Mouse (Mus musculus): Measurements from ENCODE around the gene Zscan18. TPM values are rescaled to one million over a fixed set of nuclear protein-coding genes. Genes with fewer than 3 reads are reported as not detected.
A peak's percentile ranks its signal among the peaks of the same experiment; 100 is the strongest.

The Zscan18 gene
- polyA plus RNA-seq, 1 experiment from 2014 or later = 22.7 TPM

GRCm38 (mm10) chr7:12787333-12787732 lies 16.1 kb downstream of the Zscan18 start:
- peaks cover 2% of the 10 kb centered on the region; the same call in 1 of the 2 replicates for H3K27me3 ChIP-seq
- no peak overlapping the region for H3K4me3 ChIP-seq
- H3K36me3 ChIP-seq = no peaks in the 10 kb centered on the region
- H3K27ac ChIP-seq (replicated peaks) = no peak overlapping the region
- whole genome bisulfite sequencing = 72% methylated on average over 6 of the region's 6 CpGs
- ATAC-seq (replicated peaks) = no peak
- no peaks in the 10 kb centered on the region for H3K4me1 ChIP-seq
- H3K4me2 ChIP-seq (replicated peaks) = no peak overlapping the region
- H3K9ac ChIP-seq (replicated peaks) = no peak overlapping the region
- H3K9me3 ChIP-seq = no peaks in the 10 kb centered on the region

DNA sequence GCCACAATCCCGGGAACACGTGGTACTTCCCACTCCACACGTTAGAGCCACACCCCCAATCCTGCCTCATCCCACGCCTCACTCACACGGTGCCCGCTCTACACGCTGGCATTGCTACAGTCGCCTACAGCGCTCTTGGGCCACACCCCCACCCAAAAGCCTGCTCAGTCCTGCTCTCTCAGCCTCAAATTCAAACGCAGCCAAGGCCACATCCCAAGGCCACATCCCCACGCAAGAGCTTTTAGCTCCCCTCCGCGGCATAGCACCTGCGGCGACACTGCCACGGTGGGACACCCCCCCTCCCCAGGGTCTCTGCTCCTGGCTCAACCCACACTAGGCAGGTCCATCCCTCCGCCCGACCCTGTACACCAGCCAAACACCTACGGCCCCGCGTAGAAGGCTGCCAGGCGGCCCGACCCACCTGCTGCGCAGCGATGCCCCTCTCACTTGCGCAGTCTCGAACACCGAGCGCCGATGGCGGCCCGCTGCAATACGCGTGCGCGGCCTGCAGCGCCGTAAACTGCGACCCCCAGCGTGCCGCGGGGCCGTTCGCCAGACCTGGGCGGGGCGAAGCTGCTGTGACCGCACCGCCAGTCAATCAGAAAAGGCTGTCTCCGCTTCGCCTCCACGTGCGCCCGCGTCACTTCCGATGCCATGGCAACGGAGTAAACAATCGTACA lies 23.1 kb downstream of the Zscan18 start:
- H3K9ac ChIP-seq (replicated peaks) = peak overlapping the region; percentile 77
- peak; percentile 95 for ATAC-seq (replicated peaks)
- WGBS = under 1% methylated on average over 57 of the region's 57 CpGs

GRCm38 (mm10) chr7:12779782-12780150 lies 23.7 kb downstream of the Zscan18 start:
- ATAC-seq (replicated peaks) = no peak; the same call in 1 of the 2 replicates

More for the DNA sequence above, 23.1 kb downstream of the Zscan18 start:
- H3K27me3 ChIP-seq = peaks cover 2% of the 10 kb centered on the region; the same call in 1 of the 2 replicates
- H3K36me3 ChIP-seq = peaks cover 2% of the 10 kb centered on the region; the same call in 1 of the 2 replicates
- H3K9me3 ChIP-seq = no peaks in the 10 kb centered on the region
- peak overlapping the region; percentile 97 for H3K4me2 ChIP-seq (replicated peaks)
- H3K27ac ChIP-seq (replicated peaks) = peak overlapping the region; percentile 66
- peak overlapping the region; percentile 77 for H3K4me3 ChIP-seq
- peaks cover 14% of the 10 kb centered on the region for H3K4me1 ChIP-seq

GRCm38 (mm10) chr7:12779141-12779540 lies 24.3 kb downstream of the Zscan18 start:
- H3K9me3 ChIP-seq = no peaks in the 10 kb centered on the region
- ATAC-seq (replicated peaks) = no peak
- peak overlapping the region; percentile 77; the same call in 1 of the 2 replicates for H3K9ac ChIP-seq (replicated peaks)
- H3K27me3 ChIP-seq = no peaks in the 10 kb centered on the region
- H3K4me3 ChIP-seq = peak overlapping the region; percentile 77
- H3K4me2 ChIP-seq (replicated peaks) = peak overlapping the region; percentile 97
- no peak overlapping the region for H3K27ac ChIP-seq (replicated peaks)
- 77% methylated on average over 5 of the region's 5 CpGs for whole genome bisulfite sequencing
- H3K36me3 ChIP-seq = peaks cover 14% of the 10 kb centered on the region
- H3K4me1 ChIP-seq = peaks cover 14% of the 10 kb centered on the region

More at GRCm38 (mm10) chr7:12779782-12780150, 23.7 kb downstream of the Zscan18 start:
- 15% methylated on average over 10 of the region's 10 CpGs for WGBS
- H3K36me3 ChIP-seq = peaks cover 7% of the 10 kb centered on the region
- H3K4me1 ChIP-seq = peaks cover 14% of the 10 kb centered on the region
- H3K27ac ChIP-seq (replicated peaks) = no peak overlapping the region; the same call in 1 of the 2 replicates
- H3K27me3 ChIP-seq = no peaks in the 10 kb centered on the region
- H3K9me3 ChIP-seq = no peaks in the 10 kb centered on the region
- peak overlapping the region; percentile 77 for H3K9ac ChIP-seq (replicated peaks)
- peak overlapping the region; percentile 77 for H3K4me3 ChIP-seq
- H3K4me2 ChIP-seq (replicated peaks) = peak overlapping the region; percentile 97

DNA sequence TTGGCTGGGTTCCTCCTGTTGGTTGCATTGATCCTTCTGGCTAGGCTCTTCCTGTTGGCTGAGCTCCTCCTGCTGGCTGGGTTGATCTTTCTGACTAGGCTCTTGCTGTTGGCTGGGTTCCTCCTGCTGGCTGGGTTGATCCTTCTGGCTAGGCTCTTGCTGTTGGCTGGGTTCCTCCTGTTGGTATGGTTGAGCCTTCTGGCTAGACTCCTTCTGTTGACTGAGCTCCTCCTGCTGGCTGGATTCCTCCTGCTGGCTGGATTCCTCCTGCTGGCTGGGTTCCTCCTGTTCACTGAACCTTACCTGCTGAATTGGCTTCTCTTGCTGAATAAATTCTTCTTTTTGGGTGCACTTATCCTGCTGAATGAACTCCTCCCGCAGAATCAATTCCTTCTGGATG lies 28.8 kb downstream of the Zscan18 start:
- Histone ChIP-seq H3K36me3 (peaks cover 56% of the 10 kb centered on the region), H3K9ac (replicated peaks) (no peak overlapping the region), H3K9me3 (no peaks in the 10 kb centered on the region), H3K4me3 (no peak overlapping the region), H3K4me1 (peaks cover 7% of the 10 kb centered on the region), H3K27ac (replicated peaks) (no peak overlapping the region), H3K4me2 (replicated peaks) (no peak overlapping the region), H3K27me3 (no peaks in the 10 kb centered on the region)
- 88% methylated on average over 1 of the region's 1 CpGs for WGBS
- ATAC-seq (replicated peaks) = peak; percentile 61

GRCm38 (mm10) chr7:12774111-12774510 lies 29.3 kb downstream of the Zscan18 start:
- no peak overlapping the region for H3K4me2 ChIP-seq (replicated peaks)
- WGBS = 74% methylated on average over 9 of the region's 9 CpGs
- peaks cover 61% of the 10 kb centered on the region for H3K36me3 ChIP-seq
- H3K9ac ChIP-seq (replicated peaks) = no peak overlapping the region
- H3K4me3 ChIP-seq = no peak overlapping the region
- H3K27me3 ChIP-seq = no peaks in the 10 kb centered on the region
- no peak overlapping the region for H3K27ac ChIP-seq (replicated peaks)
- ATAC-seq (replicated peaks) = peak; percentile 29; the same call in 1 of the 2 replicates
- H3K4me1 ChIP-seq = peaks cover 2% of the 10 kb centered on the region
- H3K9me3 ChIP-seq = no peaks in the 10 kb centered on the region

- Histone ChIP-seq H3K27ac (replicated peaks) (no peak overlapping the region), H3K36me3 (no peaks in the 10 kb centered on the region), H3K9me3 (no peaks in the 10 kb centered on the region), H3K4me1 (no peaks in the 10 kb centered on the region), H3K9ac (replicated peaks) (no peak overlapping the region), H3K27me3 (no peaks in the 10 kb centered on the region), H3K4me2 (replicated peaks) (peak overlapping the region; percentile 18), H3K4me3 (no peak overlapping the region)
- peak; percentile 72 for ATAC-seq (replicated peaks)
- WGBS = 75% methylated on average over 24 of the region's 24 CpGs
Observed at GRCm38 (mm10) chr7:12749431-12750198, 53.8 kb downstream of the Zscan18 start.

DNA sequence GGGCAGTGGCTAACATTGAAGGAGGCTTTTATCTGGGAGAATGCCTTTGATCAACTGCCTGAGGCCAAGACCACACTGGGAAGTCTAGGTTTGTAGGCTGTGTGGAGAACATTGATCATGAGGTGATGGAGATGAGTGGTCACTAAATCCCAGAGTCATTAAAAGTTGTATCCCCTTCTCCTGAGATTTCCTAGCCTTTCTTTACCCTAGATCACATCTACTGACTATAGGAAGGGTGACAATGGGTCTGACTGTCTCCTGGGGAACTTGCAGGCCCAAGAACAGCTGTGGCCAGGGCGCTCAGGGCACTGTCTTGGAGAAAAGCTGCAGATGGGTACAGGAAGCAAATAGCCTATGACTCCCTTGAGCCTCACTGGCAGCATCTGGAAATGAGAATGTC lies 68.5 kb downstream of the Zscan18 start, which contains the start of gene Vmn2r56:
Gene Vmn2r56 (minus strand): TSS at position 101 of the 400 bp plus-strand sequence.
- H3K27ac ChIP-seq (replicated peaks) = no peak within 1 kb of the TSS
- no peaks in the 10 kb centered on the region for H3K36me3 ChIP-seq
- H3K4me3 ChIP-seq = no peak within 1 kb of the TSS
- no peak for ATAC-seq (replicated peaks)
- H3K4me1 ChIP-seq = no peaks in the 10 kb centered on the region
- H3K4me2 ChIP-seq (replicated peaks) = no peak within 1 kb of the TSS
- H3K9me3 ChIP-seq = no peaks in the 10 kb centered on the region; the same call in 1 of the 2 replicates
- no peaks in the 10 kb centered on the region for H3K27me3 ChIP-seq
- H3K9ac ChIP-seq (replicated peaks) = no peak within 1 kb of the TSS
- 43% methylated on average over 1 of the region's 1 CpGs for WGBS

Other genes starting within 250 kb of the Zscan18 start
- gene Vmn2r53, start 194.8 kb downstream of the Zscan18 start, polyA plus RNA-seq (2015; fragmentation: Nextera tagmentation; extraction: Ambion mirVana) = 0.01 TPM in 1 of 2 replicates, not detected in the other
- gene Vmn2r54, start 163.3 kb downstream of the Zscan18 start, polyA plus RNA-seq (2015; fragmentation: Nextera tagmentation; extraction: Ambion mirVana) = not detected in 2 replicates
- not detected in 2 replicates for gene Vmn2r55, start 118.6 kb downstream of the Zscan18 start, polyA plus RNA-seq (2015; fragmentation: Nextera tagmentation; extraction: Ambion mirVana)
- 0.03 TPM in 1 of 2 replicates, not detected in the other for gene Vmn2r56, start 68.6 kb downstream of the Zscan18 start, polyA plus RNA-seq (2015; fragmentation: Nextera tagmentation; extraction: Ambion mirVana)
- 28.9 and 30.2 TPM in 2 replicates for gene Zfp329, start 15.2 kb upstream of the Zscan18 start, polyA plus RNA-seq (2015; fragmentation: Nextera tagmentation; extraction: Ambion mirVana)
- 40.2 and 44.1 TPM in 2 replicates for gene Zfp110, start 31.1 kb upstream of the Zscan18 start, polyA plus RNA-seq (2015; fragmentation: Nextera tagmentation; extraction: Ambion mirVana)
- gene Zfp128, start 77.5 kb upstream of the Zscan18 start, polyA plus RNA-seq (2015; fragmentation: Nextera tagmentation; extraction: Ambion mirVana) = 8.0 and 8.8 TPM in 2 replicates
- gene Zscan22, start 94.2 kb upstream of the Zscan18 start, polyA plus RNA-seq (2015; fragmentation: Nextera tagmentation; extraction: Ambion mirVana) = 13.8 TPM in 2 replicates
- gene Rps5, start 118.7 kb upstream of the Zscan18 start, polyA plus RNA-seq (2015; fragmentation: Nextera tagmentation; extraction: Ambion mirVana) = 659 and 698 TPM in 2 replicates
- 0.61 and 0.84 TPM in 2 replicates for gene Rnf225, start 123.8 kb upstream of the Zscan18 start, polyA plus RNA-seq (2015; fragmentation: Nextera tagmentation; extraction: Ambion mirVana)
- gene Zfp324, start 162.2 kb upstream of the Zscan18 start, polyA plus RNA-seq (2015; fragmentation: Nextera tagmentation; extraction: Ambion mirVana) = 15.9 TPM in 2 replicates
- 11.7 and 12.5 TPM in 2 replicates for gene Zfp446, start 174.2 kb upstream of the Zscan18 start, polyA plus RNA-seq (2015; fragmentation: Nextera tagmentation; extraction: Ambion mirVana)
- gene Slc27a5, start 194.6 kb upstream of the Zscan18 start, polyA plus RNA-seq (2015; fragmentation: Nextera tagmentation; extraction: Ambion mirVana) = 0.20 and 0.50 TPM in 2 replicates
- gene Trim28, start 195.5 kb upstream of the Zscan18 start, polyA plus RNA-seq (2015; fragmentation: Nextera tagmentation; extraction: Ambion mirVana) = 252 and 278 TPM in 2 replicates
- gene Zbtb45, start 206.4 kb upstream of the Zscan18 start, polyA plus RNA-seq (2015; fragmentation: Nextera tagmentation; extraction: Ambion mirVana) = 40.4 and 44.2 TPM in 2 replicates
- gene Chmp2a, start 231.2 kb upstream of the Zscan18 start, polyA plus RNA-seq (2015; fragmentation: Nextera tagmentation; extraction: Ambion mirVana) = 180 and 184 TPM in 2 replicates
- gene Ube2m, start 234.6 kb upstream of the Zscan18 start, polyA plus RNA-seq (2015; fragmentation: Nextera tagmentation; extraction: Ambion mirVana) = 118 and 131 TPM in 2 replicates

Measured in forebrain, embryonic 15.5 days (tissue).